Mouse (Mus musculus) E14TG2a.4 (cell line): ENCODE measurements around the gene Hs3st4.

ENCODE experiments used
- H3K27me3 ChIP-seq: 2 replicates; pipeline ENCODE4 v1.6.1; 2014; ENCODE audit warnings: low read length, control low read depth; ENCODE audit not compliant: insufficient read depth
- H3K36me3 ChIP-seq: 2 replicates; pipeline ENCODE4 v1.6.1; 2014; ENCODE audit warnings: low read length, control low read depth; ENCODE audit not compliant: insufficient read depth
- H3K4me1 ChIP-seq: replicated peaks from 2 replicates; pipeline ENCODE4 v1.6.1; 2014; ENCODE audit warnings: low read depth, low read length, control low read depth
- H3K4me3 ChIP-seq: replicated peaks from 2 replicates; pipeline ENCODE4 v1.5.1; 2014; ENCODE audit warnings: mild to moderate bottlenecking, low read length
- H3K9me3 ChIP-seq: 2 replicates; pipeline ENCODE4 v1.6.1; 2014; ENCODE audit warnings: low read length, control low read depth
- CTCF ChIP-seq: conservative IDR thresholded peaks from 2 replicates; pipeline ENCODE4 v1.5.1; 2014; ENCODE audit warnings: low read length
- NANOG ChIP-seq: IDR thresholded peaks from 2 replicates; pipeline ENCODE4 v1.6.1; 2014; ENCODE audit warnings: borderline replicate concordance, low read length, mixed read lengths
- POU5F1 ChIP-seq: IDR thresholded peaks from 2 replicates; pipeline ENCODE4 v1.6.1; 2014; ENCODE audit warnings: low read length, borderline replicate concordance

Hs3st4 gene

DNA sequence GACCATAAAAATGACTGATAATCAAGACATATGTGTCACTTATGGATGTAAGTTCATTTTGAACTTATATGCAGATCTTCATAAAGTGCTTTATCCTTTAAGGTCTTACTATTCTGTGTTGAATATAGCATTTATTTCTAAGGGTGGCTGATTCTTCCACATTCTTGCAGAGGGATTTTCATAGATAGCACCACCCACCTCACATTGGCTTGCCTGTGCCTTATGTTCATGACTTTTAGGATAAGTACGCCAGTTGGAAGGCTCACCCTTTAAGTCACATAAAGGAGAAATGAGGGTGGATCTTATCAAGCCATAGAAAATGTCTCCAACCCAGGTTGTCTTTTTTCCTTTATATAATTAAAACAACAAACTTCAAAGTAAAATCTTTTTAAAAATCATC, 180.6 kb downstream of the Hs3st4 start:
- TF ChIP-seq CTCF (no peak), POU5F1 (no peak), NANOG (no peak)

DNA sequence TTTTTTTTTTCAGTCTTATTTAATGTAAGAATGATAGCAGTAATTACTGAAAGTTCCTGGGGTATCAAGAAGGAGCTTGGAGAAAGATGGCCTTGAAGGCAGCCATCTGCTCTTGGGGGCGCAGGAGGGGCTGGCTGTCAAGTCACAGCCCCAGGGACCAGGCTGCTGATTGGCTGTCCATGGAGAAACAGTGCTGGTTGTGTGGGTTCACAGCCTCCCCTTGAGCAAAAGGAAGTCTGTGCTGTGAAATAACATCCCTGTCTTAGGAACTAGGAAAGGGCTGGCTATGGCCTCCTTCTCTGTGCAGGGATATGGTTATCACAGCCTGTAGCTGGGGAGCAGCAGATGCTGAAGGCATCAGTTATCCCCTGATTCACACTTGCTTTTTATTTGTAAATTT, 183.6 kb downstream of the Hs3st4 start:
- Histone ChIP-seq H3K27me3 (no peaks in the 10 kb centered on the region), H3K4me3 (no peak overlapping the region), H3K36me3 (no peaks in the 10 kb centered on the region), H3K9me3 (no peaks in the 10 kb centered on the region), H3K4me1 (no peaks in the 10 kb centered on the region)
- no peak for TF ChIP-seq POU5F1
- TF ChIP-seq CTCF, result no peak
- no peak for TF ChIP-seq NANOG

More for the DNA sequence above, 180.6 kb downstream of the Hs3st4 start:
- Histone ChIP-seq H3K36me3 (no peaks in the 10 kb centered on the region), H3K4me1 (no peaks in the 10 kb centered on the region), H3K4me3 (no peak overlapping the region), H3K27me3 (no peaks in the 10 kb centered on the region), H3K9me3 (no peaks in the 10 kb centered on the region)

DNA sequence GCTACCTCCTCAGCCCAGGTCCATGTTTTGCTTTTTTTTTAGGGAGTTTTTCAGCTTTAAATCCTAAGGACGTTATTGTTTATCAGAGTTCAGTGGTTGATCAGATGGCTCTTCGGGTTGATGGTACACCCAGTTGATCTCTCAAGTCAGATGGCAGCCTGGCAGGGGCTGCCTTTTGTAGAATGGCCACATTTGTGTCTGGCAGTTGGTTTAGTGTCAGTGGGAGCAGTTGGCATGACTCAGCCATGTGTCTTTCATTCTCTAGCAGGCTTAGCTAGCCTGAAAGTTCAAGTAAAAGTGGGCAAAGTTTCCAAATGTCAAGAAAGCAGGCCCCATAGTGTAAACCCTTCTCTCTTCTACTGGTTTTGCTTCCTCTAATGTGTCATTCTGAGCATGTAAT, 186.1 kb downstream of the Hs3st4 start:
- Histone ChIP-seq H3K4me1 (no peaks in the 10 kb centered on the region), H3K36me3 (no peaks in the 10 kb centered on the region), H3K4me3 (no peak overlapping the region), H3K27me3 (no peaks in the 10 kb centered on the region), H3K9me3 (no peaks in the 10 kb centered on the region)
- no peak for TF ChIP-seq CTCF
- TF ChIP-seq POU5F1, result no peak
- TF ChIP-seq NANOG, result no peak

DNA sequence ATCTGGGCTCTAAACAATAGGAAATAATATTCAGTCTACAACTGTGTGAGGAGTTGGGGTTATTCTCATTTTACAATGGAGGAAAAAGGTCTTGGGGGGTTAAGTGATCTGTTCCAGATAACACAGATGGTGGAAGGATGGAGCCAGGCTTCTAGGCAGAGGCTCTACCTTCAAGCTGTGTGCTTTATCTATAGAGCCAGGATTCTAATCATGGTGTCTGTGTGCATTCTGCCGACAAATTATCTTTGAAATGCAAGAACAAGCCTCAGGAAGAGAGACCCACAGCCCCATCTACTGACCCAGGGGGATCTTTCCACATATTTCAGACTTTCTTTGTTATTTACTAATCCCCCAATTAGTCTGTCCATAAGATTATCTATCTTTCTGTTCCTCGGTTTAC, 187.3 kb downstream of the Hs3st4 start:
- Histone ChIP-seq H3K9me3 (no peaks in the 10 kb centered on the region), H3K4me3 (no peak overlapping the region)
- TF ChIP-seq CTCF (no peak), POU5F1 (no peak), NANOG (no peak)

DNA sequence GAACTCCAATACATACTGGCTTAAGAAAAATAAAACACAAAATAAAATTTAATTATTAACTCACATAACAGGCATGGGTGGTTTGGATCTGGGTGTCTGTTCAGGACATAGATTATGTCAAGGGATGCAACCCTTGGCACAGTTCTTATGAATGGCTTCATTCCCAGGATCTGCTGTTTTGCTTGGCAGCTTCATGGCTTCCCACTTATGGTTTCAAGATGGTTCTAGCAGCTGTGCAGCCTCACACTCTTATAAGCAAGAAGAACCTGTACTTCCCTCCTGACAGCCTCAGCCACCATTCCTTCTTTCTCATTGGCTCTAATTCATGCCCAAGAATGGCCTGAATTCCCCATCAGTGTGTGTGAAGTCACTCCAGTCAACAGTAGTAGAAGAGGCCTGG, 189.3 kb downstream of the Hs3st4 start:
- H3K4me1 ChIP-seq, result no peaks in the 10 kb centered on the region
- no peaks in the 10 kb centered on the region for H3K9me3 ChIP-seq
- TF ChIP-seq POU5F1 (no peak), CTCF (no peak), NANOG (no peak)
- no peaks in the 10 kb centered on the region for H3K36me3 ChIP-seq
- H3K4me3 ChIP-seq, result no peak overlapping the region
- H3K27me3 ChIP-seq, result no peaks in the 10 kb centered on the region

More for the DNA sequence above, 187.3 kb downstream of the Hs3st4 start:
- Histone ChIP-seq H3K4me1 (no peaks in the 10 kb centered on the region), H3K36me3 (no peaks in the 10 kb centered on the region), H3K27me3 (no peaks in the 10 kb centered on the region)

DNA sequence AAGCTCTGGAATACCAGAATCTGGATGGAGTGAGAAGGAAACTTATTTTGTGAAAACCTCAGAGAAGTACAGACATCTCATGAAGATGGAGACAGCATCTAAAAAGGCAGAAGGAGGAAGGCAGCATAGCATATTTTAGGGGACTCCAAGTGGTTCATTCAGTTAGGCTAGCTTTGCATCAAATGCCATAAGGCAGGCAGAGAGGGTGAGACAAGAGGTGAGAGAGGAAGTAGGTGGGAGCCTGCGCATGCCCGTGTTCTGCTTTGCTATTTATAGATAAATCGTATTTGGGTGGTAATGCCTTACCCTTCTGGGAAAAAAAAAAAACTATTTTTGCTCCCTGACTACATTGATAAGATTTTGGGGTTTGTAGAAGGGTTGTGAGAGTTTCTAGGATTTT, 198.3 kb downstream of the Hs3st4 start:
- Histone ChIP-seq H3K36me3 (no peaks in the 10 kb centered on the region), H3K4me3 (no peak overlapping the region), H3K27me3 (no peaks in the 10 kb centered on the region), H3K4me1 (no peaks in the 10 kb centered on the region), H3K9me3 (no peaks in the 10 kb centered on the region)
- no peak for TF ChIP-seq POU5F1
- TF ChIP-seq CTCF, result no peak
- TF ChIP-seq NANOG, result no peak

DNA sequence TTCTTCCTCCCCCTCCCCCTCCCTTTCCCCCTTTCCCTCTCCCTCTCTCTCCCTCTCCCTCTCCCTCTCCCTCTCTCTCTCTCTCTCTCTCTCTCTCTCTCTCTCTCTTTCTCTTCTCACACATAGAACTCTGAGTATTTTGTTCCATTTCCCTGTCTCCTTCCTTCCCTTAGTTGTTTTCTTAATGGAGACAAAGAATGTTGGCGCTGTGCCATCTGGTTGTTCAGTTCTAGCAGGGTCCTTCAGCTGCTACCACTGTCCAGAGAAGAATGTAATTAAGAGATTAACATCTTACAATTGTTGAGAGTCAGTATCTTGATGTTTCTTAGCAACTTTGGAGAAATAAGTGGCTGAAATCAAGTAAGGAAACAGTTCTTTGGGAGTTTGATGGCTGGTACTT, 202.0 kb downstream of the Hs3st4 start:
- TF ChIP-seq NANOG, result no peak
- no peak for TF ChIP-seq POU5F1
- TF ChIP-seq CTCF, result no peak
- no peaks in the 10 kb centered on the region for H3K4me1 ChIP-seq
- no peaks in the 10 kb centered on the region for H3K36me3 ChIP-seq
- H3K4me3 ChIP-seq, result no peak overlapping the region
- no peaks in the 10 kb centered on the region for H3K9me3 ChIP-seq
- H3K27me3 ChIP-seq, result no peaks in the 10 kb centered on the region

DNA sequence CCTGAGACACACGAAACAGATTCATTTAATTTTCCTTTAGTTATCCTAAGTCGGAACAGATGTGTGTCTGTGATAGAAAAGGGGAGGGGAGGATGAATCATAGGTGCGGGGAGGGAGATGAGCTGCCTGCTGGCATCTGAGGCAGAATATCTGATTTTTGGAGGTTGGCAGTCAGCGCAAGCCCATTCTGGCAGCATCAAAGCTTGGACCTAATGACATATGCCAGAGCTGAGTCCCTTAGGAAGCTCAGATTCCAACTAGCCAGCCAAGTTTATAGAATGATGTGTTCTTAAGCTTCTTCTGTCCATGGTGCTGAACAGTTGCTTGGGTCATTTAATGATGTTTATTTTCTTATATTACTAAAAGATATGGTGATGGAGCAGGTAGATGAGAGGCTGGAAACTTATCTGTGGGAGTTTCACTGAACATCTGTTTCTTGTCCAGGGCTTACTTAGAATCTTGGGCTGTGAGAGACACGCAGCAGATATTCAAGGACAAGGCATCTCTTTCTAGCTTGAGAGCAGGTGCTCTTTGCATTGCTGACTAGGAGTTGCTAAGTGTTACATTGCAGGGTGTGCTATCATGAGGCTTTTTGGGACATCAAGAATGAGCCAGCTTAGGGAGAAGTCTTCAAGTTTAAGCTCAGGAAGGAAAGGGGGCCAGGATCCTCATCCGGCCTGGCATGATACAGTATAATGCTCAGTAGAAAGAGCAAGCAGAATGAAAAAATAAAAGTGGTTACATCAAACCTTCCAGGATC, 216.3 kb downstream of the Hs3st4 start:
- no peaks in the 10 kb centered on the region for H3K36me3 ChIP-seq
- TF ChIP-seq CTCF (no peak), NANOG (no peak)
- no peaks in the 10 kb centered on the region for H3K9me3 ChIP-seq
- H3K4me3 ChIP-seq, result no peak overlapping the region
- no peaks in the 10 kb centered on the region for H3K27me3 ChIP-seq
- no peaks in the 10 kb centered on the region for H3K4me1 ChIP-seq

DNA sequence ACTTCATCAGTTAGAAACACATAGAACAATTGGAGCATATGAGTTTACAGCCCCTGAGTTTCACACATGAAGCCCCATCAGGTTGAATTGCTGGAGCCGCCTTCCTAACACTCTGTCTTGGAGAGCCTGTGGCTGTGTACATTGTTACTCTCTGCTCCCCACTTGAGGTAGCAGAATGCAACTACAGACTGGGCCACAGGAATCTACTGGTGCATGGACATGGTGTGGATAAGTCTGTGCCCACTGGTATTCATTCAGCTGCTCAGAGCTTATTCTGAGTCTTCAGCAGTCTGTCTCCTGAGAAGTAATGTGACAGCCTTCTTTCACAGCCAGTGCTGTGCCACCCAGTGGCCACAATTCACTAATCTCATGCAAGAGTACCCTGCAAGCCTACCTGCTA, 234.3 kb downstream of the Hs3st4 start:
- no peak overlapping the region for H3K4me3 ChIP-seq
- H3K4me1 ChIP-seq, result no peaks in the 10 kb centered on the region
- H3K9me3 ChIP-seq, result no peaks in the 10 kb centered on the region
- no peaks in the 10 kb centered on the region for H3K36me3 ChIP-seq
- H3K27me3 ChIP-seq, result no peaks in the 10 kb centered on the region
- TF ChIP-seq NANOG, result no peak
- TF ChIP-seq POU5F1, result no peak
- TF ChIP-seq CTCF, result peak; percentile 24; the same call in 1 of the 2 replicates
